Mouse (Mus musculus): ENCODE data around the gene Zc3h12a. TPM values are rescaled to one million over a fixed set of nuclear protein-coding genes. Genes with fewer than 3 reads are reported as not detected.

Gene Zc3h12a
- polyA plus RNA-seq, 1 experiment = 5.3 TPM

DNA sequence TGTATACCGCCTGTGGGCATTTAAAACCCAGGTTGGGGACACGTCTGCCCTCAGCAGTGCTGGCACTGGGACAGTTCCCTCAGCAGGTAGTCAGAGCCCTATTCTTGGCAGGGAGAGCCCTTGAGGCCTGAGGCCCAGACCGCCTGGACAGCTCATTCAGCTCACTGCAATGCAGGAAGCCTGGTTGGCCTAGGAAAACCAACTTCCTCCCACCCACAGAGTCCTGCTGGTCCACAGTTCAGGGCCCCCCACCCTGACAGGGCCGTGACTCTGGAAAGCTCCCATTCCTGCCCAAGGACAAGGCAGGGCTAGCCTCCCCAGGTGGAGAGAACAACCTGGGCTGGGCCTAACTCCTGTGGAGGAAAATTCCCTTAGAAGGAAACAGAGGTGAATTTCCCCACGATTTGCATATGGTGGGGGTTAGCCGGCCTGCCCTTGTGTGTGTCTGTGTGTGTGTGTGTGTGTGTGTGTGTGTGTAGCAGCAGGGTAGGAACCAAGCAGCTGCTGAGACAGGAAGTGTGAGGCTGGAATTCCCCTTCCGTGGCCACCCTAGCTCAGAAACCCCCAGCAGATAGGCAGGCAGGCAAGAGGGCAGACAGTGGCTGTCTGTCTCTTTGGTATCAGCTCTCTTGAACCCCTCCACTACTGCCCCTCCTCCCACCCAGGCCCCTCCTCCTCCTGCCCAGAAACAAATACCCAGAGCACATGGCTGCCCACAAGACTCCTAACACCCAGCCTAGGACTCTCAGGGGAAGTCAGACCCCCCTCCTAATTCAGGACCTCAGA is 3.0 kb downstream of the Zc3h12a start:
- Histone ChIP-seq H3K4me1 (ENCODE audit: control insufficient read depth, insufficient read depth, low read length) (peaks cover 50% of the 10 kb centered on the region), H3K36me3 (ENCODE audit: control insufficient read depth, insufficient read depth, low read length) (no peaks in the 10 kb centered on the region), H3K27me3 (replicated peaks; ENCODE audit: control insufficient read depth, insufficient read depth, low read length) (no peaks in the 10 kb centered on the region), H3K27ac (ENCODE audit: insufficient read depth, low read depth, low read length) (peak overlapping the region; percentile 74), H3K4me3 (ENCODE audit: insufficient read depth, low read depth, low read length) (no peak overlapping the region)
- 23% methylated on average over 7 of the region's 7 CpGs for WGBS
- DNase-seq = peak; percentile 65
- TF ChIP-seq CTCF (conservative IDR thresholded peaks at IDR 0.05; ENCODE audit: insufficient read depth, insufficient read length, low read depth, low read length) (no peak), POLR2A (IDR thresholded peaks at IDR 0.05; ENCODE audit: low read depth, low read length) (no peak)

DNA sequence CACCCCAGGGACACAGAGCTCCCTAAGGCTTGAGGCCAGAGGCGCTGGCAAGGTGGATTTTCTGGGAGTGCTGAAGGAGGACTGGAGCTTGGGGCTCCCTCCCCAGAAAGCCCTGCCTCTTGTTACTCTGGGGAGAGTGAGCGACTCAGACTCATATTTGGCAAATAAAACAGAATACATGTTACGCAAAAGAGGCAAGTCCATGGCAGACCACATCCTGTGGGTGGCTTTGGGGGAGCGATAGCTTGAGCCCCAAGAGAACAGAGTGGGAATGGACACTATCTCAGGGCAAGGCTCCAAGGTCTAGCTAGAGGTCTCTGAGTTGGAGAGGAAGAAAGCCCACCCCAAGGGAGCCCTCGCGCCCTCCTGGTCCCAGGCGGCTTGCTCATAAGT is 4.4 kb downstream of the Zc3h12a start:
- Histone ChIP-seq H3K4me3 (ENCODE audit: insufficient read depth, low read depth, low read length) (no peak overlapping the region), H3K4me1 (ENCODE audit: control insufficient read depth, insufficient read depth, low read length) (peaks cover 50% of the 10 kb centered on the region), H3K27ac (ENCODE audit: insufficient read depth, low read depth, low read length) (peak overlapping the region; percentile 73), H3K36me3 (ENCODE audit: control insufficient read depth, insufficient read depth, low read length) (no peaks in the 10 kb centered on the region), H3K27me3 (replicated peaks; ENCODE audit: control insufficient read depth, insufficient read depth, low read length) (no peaks in the 10 kb centered on the region)
- WGBS = 66% methylated on average over 7 of the region's 7 CpGs
- peak; percentile 65 for DNase-seq
- no peak for TF ChIP-seq CTCF (conservative IDR thresholded peaks at IDR 0.05; ENCODE audit: insufficient read depth, insufficient read length, low read depth, low read length)
- TF ChIP-seq POLR2A (IDR thresholded peaks at IDR 0.05; ENCODE audit: low read depth, low read length) = no peak

DNA sequence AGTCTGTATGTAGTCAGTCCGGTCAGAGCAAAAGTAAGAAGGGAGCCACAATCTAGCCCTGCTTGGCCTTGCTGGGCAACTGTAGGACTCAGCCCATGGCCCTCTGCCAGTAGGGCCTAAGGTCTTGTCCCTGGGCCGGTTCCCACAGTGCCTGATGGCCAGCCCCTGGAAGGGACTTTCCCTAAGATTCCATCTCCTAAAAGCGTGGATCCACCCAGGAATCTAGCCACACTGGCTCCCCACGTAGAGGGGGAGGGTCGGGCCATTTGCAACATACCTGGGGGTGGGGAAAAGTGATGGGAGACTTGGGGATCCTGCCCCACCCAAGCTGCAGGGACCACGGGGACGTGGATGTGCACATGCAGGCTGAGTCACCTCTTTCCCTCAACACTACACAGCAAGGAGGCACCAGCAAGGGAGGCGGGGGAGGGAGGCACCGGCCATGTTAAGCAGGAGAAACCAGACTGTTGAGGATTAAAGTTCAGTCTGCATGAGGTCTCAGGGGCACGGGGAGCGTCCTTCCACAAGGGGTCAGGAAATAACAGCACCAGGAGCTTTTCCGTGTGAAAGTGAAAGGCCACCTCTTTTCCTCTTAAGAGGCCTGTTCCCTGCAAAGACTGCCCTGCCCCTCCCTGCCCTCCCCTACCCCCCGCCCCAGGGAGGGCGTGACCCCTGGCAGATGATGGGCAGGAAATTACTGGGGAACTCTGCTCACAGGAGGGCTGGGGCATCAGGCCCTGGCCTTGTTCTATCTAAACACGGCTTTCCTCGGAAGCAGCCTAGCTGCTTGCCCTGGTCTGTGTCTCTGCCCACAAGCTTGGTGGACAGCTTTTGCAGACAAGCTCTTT is 5.0 kb downstream of the Zc3h12a start:
- 12% methylated on average over 16 of the region's 16 CpGs for WGBS

DNA sequence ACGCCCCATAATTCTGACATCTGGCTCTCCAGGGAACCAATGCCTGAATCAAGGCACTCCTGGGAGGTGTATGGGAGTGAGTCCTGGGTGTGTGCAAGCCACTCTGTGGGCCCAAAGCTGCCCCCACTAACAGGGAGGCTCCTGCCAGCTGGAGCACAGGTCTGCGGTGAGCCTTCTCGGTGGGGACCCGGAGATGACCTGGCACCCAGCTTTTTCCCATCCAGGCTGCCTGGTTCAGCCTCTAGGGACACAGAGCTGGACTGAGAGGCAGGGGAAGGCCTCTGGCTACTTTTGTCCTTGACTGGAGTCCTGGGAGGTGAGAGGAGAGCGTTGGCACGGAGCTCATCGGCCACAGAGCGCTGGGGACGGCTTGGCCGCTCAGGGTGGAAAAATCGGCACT is 7.9 kb downstream of the Zc3h12a start:
- no peak overlapping the region for H3K4me3 ChIP-seq (ENCODE audit: insufficient read depth, low read depth, low read length)
- peaks cover 53% of the 10 kb centered on the region for H3K4me1 ChIP-seq (ENCODE audit: control insufficient read depth, insufficient read depth, low read length)
- no peaks in the 10 kb centered on the region for H3K36me3 ChIP-seq (ENCODE audit: control insufficient read depth, insufficient read depth, low read length)
- no peak for DNase-seq
- no peak overlapping the region for H3K27ac ChIP-seq (ENCODE audit: insufficient read depth, low read depth, low read length)
- H3K27me3 ChIP-seq (replicated peaks; ENCODE audit: control insufficient read depth, insufficient read depth, low read length) = no peaks in the 10 kb centered on the region
- TF ChIP-seq POLR2A (IDR thresholded peaks at IDR 0.05; ENCODE audit: low read depth, low read length) (no peak), CTCF (conservative IDR thresholded peaks at IDR 0.05; ENCODE audit: insufficient read depth, insufficient read length, low read depth, low read length) (no peak)
- WGBS = 85% methylated on average over 11 of the region's 11 CpGs

More for the DNA sequence above, 5.0 kb downstream of the Zc3h12a start:
- peaks cover 47% of the 10 kb centered on the region for H3K4me1 ChIP-seq (ENCODE audit: control insufficient read depth, insufficient read depth, low read length)
- H3K4me3 ChIP-seq (ENCODE audit: insufficient read depth, low read depth, low read length) = no peak overlapping the region
- no peaks in the 10 kb centered on the region for H3K36me3 ChIP-seq (ENCODE audit: control insufficient read depth, insufficient read depth, low read length)
- no peaks in the 10 kb centered on the region for H3K27me3 ChIP-seq (replicated peaks; ENCODE audit: control insufficient read depth, insufficient read depth, low read length)
- H3K27ac ChIP-seq (ENCODE audit: insufficient read depth, low read depth, low read length) = peak overlapping the region; percentile 78
- peak; percentile 90 for DNase-seq
- TF ChIP-seq CTCF (conservative IDR thresholded peaks at IDR 0.05; ENCODE audit: insufficient read depth, insufficient read length, low read depth, low read length) (no peak), POLR2A (IDR thresholded peaks at IDR 0.05; ENCODE audit: low read depth, low read length) (no peak)

DNA sequence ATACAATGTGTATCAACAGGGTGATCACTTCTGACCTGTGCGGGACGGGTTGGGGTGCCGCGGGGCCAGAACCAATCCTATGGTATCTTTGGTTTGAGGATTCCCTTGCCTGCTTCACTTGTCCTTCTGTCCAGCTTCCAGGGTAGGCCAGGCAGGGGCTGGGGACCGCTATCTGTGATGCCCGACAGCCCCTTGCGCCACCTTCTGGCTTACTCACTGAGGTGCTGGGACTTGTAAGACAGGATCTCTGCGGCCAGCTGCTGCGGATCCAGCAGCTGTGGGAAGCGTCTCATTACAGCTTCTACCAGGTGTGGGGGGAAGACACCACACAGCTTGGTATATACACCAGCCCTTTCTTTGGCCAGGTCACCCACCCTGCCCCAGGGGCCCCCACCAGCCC is 8.6 kb downstream of the Zc3h12a start:
- TF ChIP-seq POLR2A (IDR thresholded peaks at IDR 0.05; ENCODE audit: low read depth, low read length) = no peak
- TF ChIP-seq CTCF (conservative IDR thresholded peaks at IDR 0.05; ENCODE audit: insufficient read depth, insufficient read length, low read depth, low read length) = no peak
- H3K4me1 ChIP-seq (ENCODE audit: control insufficient read depth, insufficient read depth, low read length) = peaks cover 47% of the 10 kb centered on the region
- 73% methylated on average over 10 of the region's 10 CpGs for WGBS
- H3K36me3 ChIP-seq (ENCODE audit: control insufficient read depth, insufficient read depth, low read length) = no peaks in the 10 kb centered on the region
- no peak for DNase-seq
- no peak overlapping the region for H3K4me3 ChIP-seq (ENCODE audit: insufficient read depth, low read depth, low read length)
- H3K27me3 ChIP-seq (replicated peaks; ENCODE audit: control insufficient read depth, insufficient read depth, low read length) = no peaks in the 10 kb centered on the region
- no peak overlapping the region for H3K27ac ChIP-seq (ENCODE audit: insufficient read depth, low read depth, low read length)

DNA sequence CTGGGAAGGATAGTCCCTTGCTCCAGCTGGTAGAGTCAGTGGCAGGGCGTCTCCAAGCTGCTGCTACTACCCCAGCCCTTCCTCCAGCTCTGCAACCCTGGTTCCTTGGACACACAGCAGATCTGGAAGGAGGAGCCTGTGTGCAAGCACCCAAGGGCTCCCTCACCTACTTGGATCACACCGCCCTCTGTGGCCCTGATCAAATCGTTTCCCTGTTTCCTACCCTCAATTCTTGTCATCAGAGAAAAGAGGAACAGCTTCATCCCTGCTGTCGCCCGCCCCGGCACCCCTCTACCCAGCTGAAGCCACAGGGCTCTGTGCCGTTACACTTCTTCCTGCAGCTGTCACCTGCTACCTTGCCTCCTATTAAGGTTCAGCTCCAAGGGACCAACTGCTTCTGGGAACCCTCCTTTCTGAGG is 9.7 kb downstream of the Zc3h12a start:
- no peak overlapping the region for H3K27ac ChIP-seq (ENCODE audit: insufficient read depth, low read depth, low read length)
- WGBS = 81% methylated on average over 7 of the region's 7 CpGs
- TF ChIP-seq POLR2A (IDR thresholded peaks at IDR 0.05; ENCODE audit: low read depth, low read length) (no peak), CTCF (conservative IDR thresholded peaks at IDR 0.05; ENCODE audit: insufficient read depth, insufficient read length, low read depth, low read length) (no peak)
- no peaks in the 10 kb centered on the region for H3K36me3 ChIP-seq (ENCODE audit: control insufficient read depth, insufficient read depth, low read length)
- H3K27me3 ChIP-seq (replicated peaks; ENCODE audit: control insufficient read depth, insufficient read depth, low read length) = no peaks in the 10 kb centered on the region
- no peak overlapping the region for H3K4me3 ChIP-seq (ENCODE audit: insufficient read depth, low read depth, low read length)
- peaks cover 36% of the 10 kb centered on the region for H3K4me1 ChIP-seq (ENCODE audit: control insufficient read depth, insufficient read depth, low read length)
- no peak for DNase-seq

DNA sequence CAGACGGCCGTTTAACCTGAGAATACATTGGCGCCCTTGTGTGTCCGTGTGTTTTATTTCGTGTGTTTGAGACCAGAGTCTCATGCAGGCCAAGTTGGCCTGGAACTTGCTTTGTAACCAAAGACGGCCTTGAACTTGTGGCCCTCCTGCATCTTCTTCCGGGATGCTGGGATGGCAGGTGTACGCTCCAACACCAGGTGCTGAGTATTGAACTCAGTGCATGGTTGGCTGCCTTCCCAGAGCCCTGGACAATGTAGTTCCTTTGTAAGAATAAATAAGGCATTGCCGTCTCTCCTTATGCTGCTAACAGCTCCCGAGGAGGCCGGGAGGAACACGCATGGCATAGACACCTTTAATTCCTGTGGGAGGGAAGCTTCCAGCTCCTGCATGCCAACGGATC is 10.7 kb downstream of the Zc3h12a start:
- Histone ChIP-seq H3K36me3 (ENCODE audit: control insufficient read depth, insufficient read depth, low read length) (no peaks in the 10 kb centered on the region), H3K27ac (ENCODE audit: insufficient read depth, low read depth, low read length) (peak overlapping the region; percentile 92; the same call in 1 of the 2 replicates), H3K27me3 (replicated peaks; ENCODE audit: control insufficient read depth, insufficient read depth, low read length) (no peaks in the 10 kb centered on the region), H3K4me1 (ENCODE audit: control insufficient read depth, insufficient read depth, low read length) (peaks cover 28% of the 10 kb centered on the region), H3K4me3 (ENCODE audit: insufficient read depth, low read depth, low read length) (no peak overlapping the region)
- WGBS = 54% methylated on average over 13 of the region's 13 CpGs
- DNase-seq = no peak
- no peak for TF ChIP-seq POLR2A (IDR thresholded peaks at IDR 0.05; ENCODE audit: low read depth, low read length)
- TF ChIP-seq CTCF (conservative IDR thresholded peaks at IDR 0.05; ENCODE audit: insufficient read depth, insufficient read length, low read depth, low read length) = no peak

Measured in kidney, adult 2 months (tissue).